ENCODE assay signal across 12 mouse cellular contexts in genomic region chr4:140598846-140599245, GRCm38 (mm10).
DNase-seq lines count a peak whose midpoint lies in the region; ATAC-seq lines count a peak whose summit lies in the region.
"Had no signal": no experiment of that assay in that cellular context is flagged by ENCODE, and none has a peak within 500 bp of the region (broad histone marks: within the 10 kb centered on the region; RNA-seq: fewer than 3 reads in every experiment).

No protein-coding gene starts in this region.

- intact Hi-C loops in gastrocnemius, postnatal 14 days (cut with DNase I; ENCODE audit: low total_unique reads) = no loop called here

- ATAC-seq in erythroblast, adult 5-6 weeks (replicated peaks; ENCODE audit: low FRiP score, poor library complexity, severe bottlenecking) = no peak
- ATAC-seq: forebrain, embryonic 16.5 days had no signal

- DNase-seq in gastrocnemius, postnatal 25 days = peak; percentile 30
- no peak for DNase-seq in gastrocnemius, postnatal 14 days
- peak; percentile 65 for DNase-seq in NIH3T3 (ENCODE audit: low read depth)
- DNase-seq in lung, adult 18-20 months = peak; percentile 85 to 91
- DNase-seq in lung, postnatal 25 days (ENCODE audit: low spot score) = peak; percentile 87
- DNase-seq in B cell, adult 2 months = no peak
- no peak for DNase-seq in layer of hippocampus, postnatal 14 days (ENCODE audit: low spot score in 2 of 2)
- DNase-seq: cerebellum, adult 8-10 months; heart, postnatal 10 days; right cerebral cortex, postnatal 25 days had no signal

Comparison
In these comparisons a context has a peak if more than half of its experiments do, and no peak if none do; other contexts are left out.
1. DNase-seq: peak in gastrocnemius, postnatal 25 days (single experiment), NIH3T3 (single experiment), lung, adult 18-20 months (2 of 2) and lung, postnatal 25 days (single experiment); none in gastrocnemius, postnatal 14 days (single experiment), B cell, adult 2 months (0 of 2) and layer of hippocampus, postnatal 14 days (0 of 2).